15 mouse cellular contexts compared by ENCODE assay signal in the genomic region with DNA sequence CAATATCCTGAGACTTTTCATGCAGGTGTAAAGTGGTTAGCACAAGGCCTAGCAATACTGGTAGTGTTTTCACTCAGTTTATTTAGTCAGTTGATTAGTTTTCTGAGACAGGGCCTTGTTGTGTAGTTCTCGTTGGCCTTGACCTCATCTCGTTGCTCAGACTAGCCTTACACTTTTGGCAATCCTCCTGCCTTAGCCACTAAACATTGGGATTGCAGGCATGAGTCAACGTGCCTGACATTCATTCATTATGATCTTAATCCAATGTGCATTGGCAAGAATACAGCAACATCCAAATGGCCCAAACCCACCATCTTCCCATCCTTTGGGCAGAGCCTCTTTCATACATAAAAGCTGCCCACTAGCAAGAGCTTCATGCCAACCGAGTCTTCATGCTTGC.
"Had no signal": no experiment of that assay in that cellular context is flagged by ENCODE, and none has a peak within 500 bp of the region (broad histone marks: within the 10 kb centered on the region; RNA-seq: fewer than 3 reads in every experiment).

No protein-coding gene starts in this region.

- DNase-seq: gastrocnemius, postnatal 10 days; gastrocnemius, postnatal 25 days; heart, adult 18-20 months; heart, postnatal 14 days; heart, postnatal 36 days; kidney, adult 11 months; kidney, adult 2 months; kidney, adult 9 months; kidney, postnatal 14 days; kidney, postnatal 36 days; layer of hippocampus, adult 9-11 months; layer of hippocampus, postnatal 36 days; liver; liver, embryonic 13.5 days; liver, postnatal 0 days had no signal
